Mouse (Mus musculus) neural tube, embryonic 11.5 days (tissue): Measurements from ENCODE around the gene Slc25a10. TPM values are rescaled to one million over a fixed set of nuclear protein-coding genes. Genes with fewer than 3 reads are reported as not detected.

Experiments used
- ATAC-seq: fragments of 200-750 bp; cut with Nextera tagmentation; 2 replicates; pipeline ENCODE4 v1.8.0; 2017; ENCODE audit warnings: moderate number of reproducible peaks, mild to moderate bottlenecking, moderate TSS enrichment, moderate library complexity; ENCODE audit not compliant: insufficient read depth, low FRiP score, low TSS enrichment
- DNase-seq: peaks from one replicate; pipeline ENCODE4 v3.0.0-alpha.2; 2015; ENCODE audit warnings: low spot score
- H3K27ac ChIP-seq: fragments of 300-500 bp; sonication (generic); 2 replicates; pipeline ENCODE4 v1.5.1; 2014; ENCODE audit warnings: low read depth, mild to moderate bottlenecking, low read length
- H3K27me3 ChIP-seq: fragments of 300-500 bp; sonication (generic); 2 replicates; pipeline ENCODE4 v1.6.1; 2014; ENCODE audit warnings: mild to moderate bottlenecking, low read length, mixed read lengths; ENCODE audit not compliant: control insufficient read depth, insufficient read depth
- H3K36me3 ChIP-seq: fragments of 300-500 bp; sonication (generic); 2 replicates; pipeline ENCODE4 v1.6.1; 2014; ENCODE audit warnings: mild to moderate bottlenecking, low read length, moderate library complexity, mixed read lengths; ENCODE audit not compliant: control insufficient read depth, insufficient read depth
- H3K4me1 ChIP-seq: fragments of 300-500 bp; sonication (generic); 2 replicates; pipeline ENCODE4 v1.6.1; 2014; ENCODE audit warnings: low read length, mixed read lengths; ENCODE audit not compliant: control insufficient read depth, insufficient read depth
- H3K4me2 ChIP-seq: fragments of 300-500 bp; sonication (generic); 2 replicates; pipeline ENCODE4 v1.6.1; 2014; ENCODE audit warnings: low read depth, mild to moderate bottlenecking, moderate library complexity
- H3K4me3 ChIP-seq: fragments of 300-500 bp; sonication (generic); 2 replicates; pipeline ENCODE4 v1.5.1; 2014; ENCODE audit warnings: low read depth, low read length
- H3K9ac ChIP-seq: fragments of 300-500 bp; sonication (generic); 2 replicates; pipeline ENCODE4 v1.6.1; 2014; ENCODE audit warnings: mild to moderate bottlenecking, low read length
- H3K9me3 ChIP-seq: fragments of 300-500 bp; sonication (generic); 2 replicates; pipeline ENCODE4 v1.6.1; 2016; ENCODE audit warnings: low read length; ENCODE audit not compliant: control insufficient read depth
- WGBS: fragments of 180-500 bp; shearing (Covaris S2); extraction: QIAGEN DNeasy Blood & Tissue Kit; methylation state at CpG from one replicate; pipeline ENCODE4 v1.1.7; 2014; 5-methylcytosine and 5-hydroxymethylcytosine counted together
- polyA plus RNA-seq: library from polyadenylated mRNA; unstranded; fragments of >200 nt; fragmentation: Nextera tagmentation; extraction: Ambion mirVana; gene quantifications from 2 replicates; pipeline ENCODE4 v1.2.1, GENCODE M21; 2014

Slc25a10 gene
- polyA plus RNA-seq, 1 experiment from 2014 or later = 49.5 TPM

DNA sequence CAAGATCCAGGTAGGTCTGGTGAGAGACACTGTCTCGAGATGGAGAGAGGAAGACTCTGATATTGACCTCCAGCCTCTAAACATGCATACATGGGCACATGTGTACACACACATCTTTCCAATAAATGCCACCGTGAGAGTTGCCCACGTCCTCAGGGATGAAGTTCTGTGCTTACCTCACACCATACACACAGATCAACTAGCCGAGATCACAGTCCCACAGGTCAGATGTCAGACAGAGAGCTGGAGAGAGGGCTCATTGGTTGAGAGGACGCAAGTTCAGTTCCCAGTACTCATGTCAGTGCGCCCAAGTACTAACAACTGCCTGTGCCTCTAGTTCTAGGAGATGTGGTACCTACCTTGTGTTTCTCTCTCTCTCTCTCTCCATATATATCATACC is 9.4 kb downstream of the Slc25a10 start:
- Histone ChIP-seq H3K27ac (no peak overlapping the region), H3K36me3 (peaks cover 10% of the 10 kb centered on the region), H3K27me3 (no peaks in the 10 kb centered on the region), H3K9me3 (no peaks in the 10 kb centered on the region), H3K4me2 (no peak overlapping the region), H3K9ac (no peak overlapping the region), H3K4me3 (no peak overlapping the region), H3K4me1 (no peaks in the 10 kb centered on the region)
- DNase-seq (no peak), ATAC-seq (no peak)
- WGBS = 73% methylated on average over 6 of the region's 6 CpGs

DNA sequence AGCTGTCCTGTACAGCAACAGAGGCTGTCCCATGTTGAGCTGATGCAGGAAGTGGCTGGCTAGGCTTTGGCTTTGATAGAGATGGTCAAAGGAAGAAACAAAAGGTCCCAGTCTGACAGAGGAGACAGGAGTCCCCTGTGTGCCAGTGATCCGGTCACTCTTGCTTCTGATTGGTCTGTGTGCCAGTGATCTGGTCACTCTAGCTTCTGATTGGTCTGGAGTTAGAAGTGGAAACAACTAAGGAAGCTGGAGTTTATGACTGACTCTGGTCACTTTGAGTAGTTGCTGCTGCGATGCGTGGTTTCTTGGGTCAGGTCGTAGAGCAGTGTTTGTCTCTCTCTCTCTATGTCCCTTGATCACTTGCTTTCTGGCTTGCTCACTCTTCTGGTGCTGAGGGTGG is 10.1 kb downstream of the Slc25a10 start:
- ATAC-seq (no peak), DNase-seq (no peak)
- no peaks in the 10 kb centered on the region for H3K9me3 ChIP-seq
- no peak overlapping the region for H3K4me2 ChIP-seq
- no peaks in the 10 kb centered on the region for H3K27me3 ChIP-seq
- H3K4me3 ChIP-seq = no peak overlapping the region
- H3K36me3 ChIP-seq = peaks cover 10% of the 10 kb centered on the region
- no peak overlapping the region for H3K9ac ChIP-seq
- 84% methylated on average over 4 of the region's 4 CpGs for WGBS
- no peak overlapping the region for H3K27ac ChIP-seq
- no peaks in the 10 kb centered on the region for H3K4me1 ChIP-seq

DNA sequence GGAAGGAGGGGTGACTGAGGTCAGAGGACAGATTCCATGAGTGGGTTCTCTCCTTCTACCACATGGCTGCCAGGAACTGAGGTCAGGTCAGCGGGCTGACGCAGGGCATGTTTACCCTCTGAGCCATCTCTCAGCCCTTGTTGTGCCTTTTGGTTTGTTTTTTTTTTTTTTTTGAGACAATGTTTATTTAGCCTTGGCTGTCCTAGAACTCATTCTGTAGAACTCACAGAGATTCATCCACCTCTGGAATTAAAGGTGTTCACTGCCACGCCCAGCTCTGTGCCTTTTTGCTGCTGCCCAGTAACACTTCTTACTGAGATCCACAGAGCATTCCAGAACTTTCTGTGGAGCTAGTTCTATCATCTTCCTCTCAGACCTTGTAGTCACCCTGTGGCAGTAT is 14.0 kb downstream of the Slc25a10 start:
- DNase-seq = no peak

DNA sequence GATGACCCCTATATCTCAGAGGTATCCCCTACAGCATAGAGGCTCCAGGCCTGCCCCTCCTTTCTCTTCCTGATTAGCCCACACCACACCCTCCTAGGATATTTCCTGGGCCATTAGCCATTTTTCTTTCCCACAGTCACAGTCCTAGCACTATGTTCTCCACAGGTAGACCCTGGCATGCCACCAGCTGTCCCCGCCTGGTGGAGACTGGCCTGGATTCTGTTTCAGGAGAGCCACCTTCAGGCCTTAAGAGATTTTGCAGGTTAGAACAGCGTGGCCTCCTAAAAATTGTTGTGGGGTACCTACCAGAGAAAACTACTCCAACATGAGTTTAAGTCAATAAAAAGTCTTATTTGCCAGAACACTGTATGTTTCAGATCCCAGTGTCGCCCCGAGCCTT is 15.3 kb downstream of the Slc25a10 start:
- Histone ChIP-seq H3K4me2 (no peak overlapping the region), H3K4me3 (no peak overlapping the region), H3K4me1 (peaks cover 5% of the 10 kb centered on the region; the same call in 1 of the 2 replicates), H3K36me3 (no peaks in the 10 kb centered on the region), H3K9me3 (no peaks in the 10 kb centered on the region), H3K27me3 (no peaks in the 10 kb centered on the region), H3K27ac (no peak overlapping the region), H3K9ac (no peak overlapping the region)
- WGBS = 51% methylated on average over 4 of the region's 4 CpGs
- DNase-seq = no peak
- no peak for ATAC-seq

More for the DNA sequence above, 14.0 kb downstream of the Slc25a10 start:
- no peak for ATAC-seq
- Histone ChIP-seq H3K36me3 (no peaks in the 10 kb centered on the region), H3K9me3 (no peaks in the 10 kb centered on the region), H3K9ac (no peak overlapping the region), H3K4me3 (no peak overlapping the region), H3K4me1 (peaks cover 5% of the 10 kb centered on the region; the same call in 1 of the 2 replicates), H3K27me3 (no peaks in the 10 kb centered on the region), H3K27ac (no peak overlapping the region), H3K4me2 (no peak overlapping the region)
- WGBS = 84% methylated on average over 3 of the region's 3 CpGs

DNA sequence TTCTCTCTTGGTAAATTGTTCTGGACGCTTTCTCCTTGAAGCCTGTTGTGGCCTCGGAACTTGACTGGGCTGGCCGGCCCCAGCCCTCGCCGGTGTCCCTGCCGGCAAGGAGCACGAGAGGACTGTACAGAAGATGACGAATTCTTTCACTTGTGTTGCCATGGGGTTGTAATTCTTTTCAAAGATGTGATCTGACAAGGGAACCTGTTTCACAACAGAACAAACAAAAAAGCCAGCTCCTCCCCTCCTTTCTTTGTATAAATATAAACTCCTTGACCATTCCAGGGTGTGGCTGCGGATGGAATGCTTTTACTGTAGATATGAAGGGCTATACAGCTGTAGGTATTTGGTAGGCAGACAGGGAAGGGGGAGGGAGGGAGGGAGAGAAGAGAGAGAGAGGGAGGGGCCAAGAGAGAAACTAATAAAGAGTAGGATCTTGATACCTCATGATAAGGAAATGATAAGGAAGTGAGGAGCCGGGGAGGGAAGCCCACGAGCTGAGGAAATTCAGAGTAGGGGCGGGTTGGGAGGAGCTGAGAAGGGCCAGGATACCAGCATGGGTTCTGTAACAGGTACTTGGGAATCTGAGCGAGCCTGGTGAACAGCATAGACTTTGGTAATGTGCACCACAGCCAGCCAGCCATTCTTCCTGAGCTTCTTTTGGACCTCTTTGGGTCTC is 16.1 kb downstream of the Slc25a10 start:
- no peaks in the 10 kb centered on the region for H3K27me3 ChIP-seq
- H3K4me3 ChIP-seq = no peak overlapping the region
- no peak for ATAC-seq
- H3K9ac ChIP-seq = no peak overlapping the region
- H3K4me1 ChIP-seq = peaks cover 5% of the 10 kb centered on the region; the same call in 1 of the 2 replicates
- no peak overlapping the region for H3K4me2 ChIP-seq
- H3K36me3 ChIP-seq = no peaks in the 10 kb centered on the region
- no peak for DNase-seq
- H3K9me3 ChIP-seq = no peaks in the 10 kb centered on the region
- WGBS = 68% methylated on average over 13 of the region's 13 CpGs
- H3K27ac ChIP-seq = no peak overlapping the region

DNA sequence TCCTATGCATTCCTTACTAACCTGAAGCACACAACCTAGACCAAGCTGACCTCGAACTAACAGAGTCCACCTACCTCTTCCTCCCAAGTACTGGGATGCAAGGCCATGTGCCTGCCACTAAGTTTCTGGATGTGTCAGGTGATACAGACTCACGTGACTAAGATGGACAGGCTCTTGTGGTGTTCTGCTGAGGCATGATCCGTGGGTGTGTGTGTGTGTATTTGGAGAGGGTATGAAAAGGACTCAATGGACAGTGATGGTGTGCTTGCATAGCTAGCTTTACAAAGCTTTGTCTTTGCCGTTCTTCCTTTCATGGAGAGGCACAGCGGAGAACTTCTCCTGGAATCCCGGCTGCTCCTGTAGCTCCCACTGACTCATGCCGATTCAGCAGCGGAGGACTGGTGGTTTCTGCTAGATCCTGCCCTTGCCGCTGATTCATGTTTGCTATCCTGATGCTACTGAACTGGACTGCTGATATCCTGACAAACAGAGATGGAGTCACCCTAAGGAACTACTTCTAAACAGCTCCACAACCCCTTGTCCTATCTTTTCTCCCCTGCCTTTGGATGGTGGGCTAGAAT is 16.7 kb downstream of the Slc25a10 start:
- ATAC-seq (no peak), DNase-seq (no peak)
- no peaks in the 10 kb centered on the region for H3K27me3 ChIP-seq
- 88% methylated on average over 9 of the region's 9 CpGs for WGBS
- no peak overlapping the region for H3K4me3 ChIP-seq
- H3K4me2 ChIP-seq = no peak overlapping the region
- H3K9ac ChIP-seq = no peak overlapping the region
- H3K36me3 ChIP-seq = no peaks in the 10 kb centered on the region
- no peak overlapping the region for H3K27ac ChIP-seq
- H3K4me1 ChIP-seq = peaks cover 5% of the 10 kb centered on the region; the same call in 1 of the 2 replicates
- no peaks in the 10 kb centered on the region for H3K9me3 ChIP-seq

DNA sequence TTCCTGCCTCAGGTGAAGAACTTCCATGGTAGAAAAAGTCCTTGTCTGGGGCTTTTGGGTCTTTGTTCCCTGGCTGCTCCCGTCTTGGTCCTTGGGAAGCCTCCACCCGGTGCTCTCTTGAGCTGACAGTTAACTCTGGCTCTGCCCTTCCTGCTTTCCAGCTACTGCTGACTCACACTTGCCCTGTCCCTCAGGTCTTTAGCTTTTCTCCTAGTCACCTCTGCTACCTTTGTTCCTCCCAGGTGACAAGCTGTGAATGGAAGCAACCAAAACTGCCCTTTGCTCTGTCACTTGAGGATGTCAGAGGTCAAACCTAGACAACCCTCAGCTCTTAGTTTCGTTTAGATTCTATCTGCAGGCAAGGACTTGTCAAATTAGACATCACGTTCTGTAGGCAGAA is 18.3 kb downstream of the Slc25a10 start:
- no peak overlapping the region for H3K27ac ChIP-seq
- no peak for ATAC-seq
- no peaks in the 10 kb centered on the region for H3K27me3 ChIP-seq
- no peak for DNase-seq
- H3K4me3 ChIP-seq = no peak overlapping the region
- H3K36me3 ChIP-seq = no peaks in the 10 kb centered on the region
- H3K4me2 ChIP-seq = no peak overlapping the region
- H3K9ac ChIP-seq = no peak overlapping the region
- 60% methylated on average over 4 of the region's 4 CpGs for WGBS
- no peaks in the 10 kb centered on the region for H3K9me3 ChIP-seq
- H3K4me1 ChIP-seq = peaks cover 5% of the 10 kb centered on the region; the same call in 1 of the 2 replicates

DNA sequence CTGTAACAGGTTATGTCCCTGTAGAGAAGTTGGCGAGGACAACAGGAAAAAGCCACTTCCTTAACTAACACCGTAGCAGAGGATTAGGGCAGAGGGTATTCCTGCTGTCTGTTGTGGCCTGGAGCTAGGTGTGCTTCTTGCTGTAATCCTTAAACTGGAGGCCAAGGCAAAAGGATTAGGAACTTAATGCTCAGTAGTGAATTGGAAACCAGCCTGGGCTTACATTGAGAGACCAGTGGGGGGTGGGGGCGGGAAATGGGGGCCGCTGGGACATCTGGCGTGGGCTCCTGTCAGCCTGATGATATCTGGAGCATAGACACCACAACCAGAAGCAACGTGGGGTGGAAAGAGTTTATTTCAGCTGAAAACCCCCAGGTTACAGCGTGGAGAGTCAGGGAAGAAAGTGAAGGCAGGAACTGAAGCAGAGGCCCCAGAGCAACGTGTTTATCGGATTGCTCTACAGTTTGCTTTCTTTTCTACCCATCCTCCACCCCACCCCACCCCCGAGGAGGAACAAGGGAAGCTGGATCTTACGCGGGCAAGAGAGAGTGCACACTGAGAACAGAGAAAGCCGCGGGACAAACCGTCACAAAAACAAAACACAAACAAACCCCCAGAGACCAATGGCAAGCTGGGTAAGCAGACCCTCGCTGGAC is 18.9 kb downstream of the Slc25a10 start:
- DNase-seq (peak; percentile 27), ATAC-seq (no peak)
- no peaks in the 10 kb centered on the region for H3K9me3 ChIP-seq
- H3K27ac ChIP-seq = no peak overlapping the region
- peaks cover 5% of the 10 kb centered on the region; the same call in 1 of the 2 replicates for H3K4me1 ChIP-seq
- peak overlapping the region; percentile 42; the same call in 1 of the 2 replicates for H3K9ac ChIP-seq
- 13% methylated on average over 16 of the region's 16 CpGs for WGBS
- no peaks in the 10 kb centered on the region for H3K36me3 ChIP-seq
- 0 out of 2 replicates have a peak overlapping the region, but pooled peaks have one; percentile 6 for H3K4me3 ChIP-seq
- no peaks in the 10 kb centered on the region for H3K27me3 ChIP-seq
- peak overlapping the region; percentile 19; the same call in 1 of the 2 replicates for H3K4me2 ChIP-seq
